8 mouse cellular contexts compared by ENCODE assay signal in genomic region chr13:30336913-30337312, GRCm38 (mm10). TPM values are rescaled to one million over a fixed set of nuclear protein-coding genes. Genes with fewer than 3 reads are reported as not detected.
DNase-seq lines count a peak whose midpoint lies in the region; ATAC-seq lines count a peak whose summit lies in the region.

No protein-coding gene starts in this region.

- peak overlapping the region; percentile 79 for H3K9ac ChIP-seq in heart, embryonic 12.5 days
- H3K9ac ChIP-seq in forebrain, embryonic 13.5 days, result peak overlapping the region; percentile 68

- peak overlapping the region; percentile 77 for H3K4me3 ChIP-seq in heart, embryonic 12.5 days
- peak overlapping the region; percentile 53 for H3K4me3 ChIP-seq in forebrain, embryonic 13.5 days

- ATAC-seq in heart, embryonic 12.5 days (ENCODE audit: insufficient number of reproducible peaks, low FRiP score), result peak; percentile 15; the same call in 1 of the 2 replicates
- ATAC-seq in forebrain, embryonic 13.5 days, result 0 out of 2 replicates have a peak, but pooled peaks have one; percentile 1

- no peak for DNase-seq in heart, postnatal 25 days (ENCODE audit: low spot score)
- peak; percentile 50 for DNase-seq in kidney, adult 9 months
- DNase-seq in neural tube, embryonic 10.5 days (ENCODE audit: extremely low spot score, low spot score), result peak; percentile 21
- DNase-seq in layer of hippocampus, postnatal 14 days (ENCODE audit: low spot score in 2 of 2), result no peak
- DNase-seq in left cerebral cortex, postnatal 36 days (ENCODE audit: low spot score in 2 of 2), result no peak
- no peak for DNase-seq in retina, postnatal 1 day

- 27% methylated on average over 9 of the region's 9 CpGs for WGBS in heart, embryonic 12.5 days
- WGBS in forebrain, embryonic 13.5 days, result 24% methylated on average over 9 of the region's 9 CpGs

- no peaks in the 10 kb centered on the region for H3K9me3 ChIP-seq in heart, embryonic 12.5 days (replicated peaks)
- H3K9me3 ChIP-seq in forebrain, embryonic 13.5 days (replicated peaks), result no peaks in the 10 kb centered on the region

- H3K27me3 ChIP-seq in heart, embryonic 12.5 days (replicated peaks), result 0 out of 2 replicates have a peak, but pooled peaks cover 3% of the 10 kb centered on the region
- H3K27me3 ChIP-seq in forebrain, embryonic 13.5 days, result peaks cover 3% of the 10 kb centered on the region

- H3K36me3 ChIP-seq in heart, embryonic 12.5 days, result no peaks in the 10 kb centered on the region
- no peaks in the 10 kb centered on the region for H3K36me3 ChIP-seq in forebrain, embryonic 13.5 days (ENCODE audit: poor library complexity, severe bottlenecking)

- intact Hi-C loops in heart, postnatal 25 days (cut with DNase I), result no loop called here
- intact Hi-C loops in left cerebral cortex, postnatal 36 days (cut with DNase I), result no loop called here

- peak overlapping the region; percentile 92 for H3K4me2 ChIP-seq in heart, embryonic 12.5 days
- peak overlapping the region; percentile 92 for H3K4me2 ChIP-seq in forebrain, embryonic 13.5 days

- H3K4me1 ChIP-seq in heart, embryonic 12.5 days (replicated peaks), result peaks cover 9% of the 10 kb centered on the region; the same call in 1 of the 2 replicates
- H3K4me1 ChIP-seq in forebrain, embryonic 13.5 days, result peaks cover 7% of the 10 kb centered on the region; the same call in 1 of the 2 replicates

- no peak overlapping the region for H3K27ac ChIP-seq in heart, embryonic 12.5 days (ENCODE audit: poor library complexity, severe bottlenecking)
- H3K27ac ChIP-seq in forebrain, embryonic 13.5 days, result no peak overlapping the region

RNA-seq across cellular contexts. Expression of gene Agtr1a, which starts 0.7 kb away (rescaled TPM):
- 8.2 and 8.4 TPM in 2 replicates for polyA plus RNA-seq in heart, embryonic 12.5 days (2016; fragmentation: Nextera tagmentation; extraction: Ambion mirVana)
- 10 to 100 TPM; 43.4 to 44.6 TPM for total RNA-seq in heart, postnatal 25 days (2021)
- polyA plus RNA-seq in forebrain, embryonic 13.5 days (2015; fragmentation: Nextera tagmentation; extraction: Ambion mirVana), result 0.32 and 0.93 TPM in 2 replicates
- total RNA-seq in layer of hippocampus, postnatal 14 days (2021), result 1 to 10 TPM; 1.6 to 2.5 TPM
- 1 to 10 TPM; 1.1 to 1.2 TPM for total RNA-seq in left cerebral cortex, postnatal 36 days (2021)

Comparison
In these comparisons a context has a peak if more than half of its experiments do, and no peak if none do; other contexts are left out.
1. DNase-seq: peak in kidney, adult 9 months (single experiment) and neural tube, embryonic 10.5 days (single experiment); none in heart, postnatal 25 days (single experiment), layer of hippocampus, postnatal 14 days (0 of 2), left cerebral cortex, postnatal 36 days (0 of 2) and retina, postnatal 1 day (single experiment).
2. RNA of gene Agtr1a, which starts 0.7 kb away (total RNA-seq): 43.4 to 44.6 TPM in heart, postnatal 25 days; 1.6 to 2.5 TPM in layer of hippocampus, postnatal 14 days and 1.1 to 1.2 TPM in left cerebral cortex, postnatal 36 days; every median in the first group is over 10 times any median in the second.